Mouse (Mus musculus) liver, postnatal 0 days (tissue): ENCODE results near the gene Csta1.
"Not testable (repeated sequence)": the region's sequence is repeated elsewhere in the genome, so short reads cannot be mapped to it uniquely, and the experiment has no call there.

ENCODE experiments used
- CTCF ChIP-seq: sonication (generic); IDR thresholded peaks from 2 replicates; pipeline ENCODE4 v1.5.1; 2016; ENCODE audit warnings: antibody characterized with exemption, low read depth
- EP300 ChIP-seq: IDR thresholded peaks from 2 replicates; pipeline ENCODE4 v1.6.1; 2016; ENCODE audit warnings: antibody characterized with exemption, low read depth, mild to moderate bottlenecking

GRCm38 (mm10) chr16:36115751-36116150, 15.3 kb downstream of the Csta1 start:
- TF ChIP-seq CTCF, EP300: not testable (repeated sequence)
